Mouse (Mus musculus) brown adipose tissue, adult 24 weeks (tissue): ENCODE results near the gene Rad23a. TPM values are rescaled to one million over a fixed set of nuclear protein-coding genes. Genes with fewer than 3 reads are reported as not detected.
A peak's percentile ranks its signal among the peaks of the same experiment; 100 is the strongest.

Experiments used
- H3K27ac ChIP-seq: fragments of 200-500 bp; replicated peaks from 2 replicates; pipeline ENCODE4 v1.5.1; 2012; ENCODE audit warnings: low read depth, mild to moderate bottlenecking, low read length
- H3K4me1 ChIP-seq: fragments of 200-500 bp; 2 replicates; pipeline ENCODE4 v1.6.1; 2012; ENCODE audit warnings: low read length, mixed read lengths; ENCODE audit not compliant: control insufficient read depth, insufficient read depth, insufficient read length
- H3K4me3 ChIP-seq: fragments of 200-500 bp; 2 replicates; pipeline ENCODE4 v1.5.1; 2012; ENCODE audit warnings: low read depth, mild to moderate bottlenecking, low read length, moderate library complexity; ENCODE audit not compliant: insufficient read depth
- polyA plus RNA-seq: library from polyadenylated mRNA; stranded (reverse); fragments of >200 nt; gene quantifications from 2 replicates; pipeline ENCODE4 v1.2.4, GENCODE M21; 2012; ENCODE audit not compliant: missing spikeins, insufficient read depth, insufficient read length

The Rad23a gene
- polyA plus RNA-seq, 1 experiment: 79.3 TPM

- 0 out of 2 replicates have a peak, but pooled peaks cover 3% of the 10 kb centered on the region for H3K4me1 ChIP-seq
- H3K27ac ChIP-seq: no peak overlapping the region
- H3K4me3 ChIP-seq: peak overlapping the region; percentile 24; the same call in 1 of the 2 replicates
Measured at GRCm38 (mm10) chr8:84810896-84811295, 29.6 kb downstream of the Rad23a start.

DNA sequence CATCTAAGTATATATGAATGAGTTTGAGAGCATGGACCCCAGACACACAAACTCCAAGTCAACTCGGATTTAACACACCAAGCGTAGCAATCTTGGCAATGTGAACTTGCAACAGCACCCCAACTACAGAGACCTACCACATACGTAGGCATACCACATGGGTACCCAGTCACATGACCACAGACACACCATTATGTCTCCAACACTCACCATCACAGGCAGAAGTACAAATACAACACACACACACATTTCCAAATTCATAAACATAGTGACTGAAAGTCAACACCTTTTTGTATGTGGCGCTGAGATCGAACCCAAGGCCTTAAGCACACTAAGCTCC, 30.6 kb downstream of the Rad23a start:
- no peaks in the 10 kb centered on the region for H3K4me1 ChIP-seq
- no peak overlapping the region for H3K4me3 ChIP-seq
- no peak overlapping the region for H3K27ac ChIP-seq

- Histone ChIP-seq H3K4me1 (no peaks in the 10 kb centered on the region), H3K4me3 (no peak overlapping the region), H3K27ac (no peak overlapping the region)
Measured at GRCm38 (mm10) chr8:84809109-84809940, 31.1 kb downstream of the Rad23a start.

DNA sequence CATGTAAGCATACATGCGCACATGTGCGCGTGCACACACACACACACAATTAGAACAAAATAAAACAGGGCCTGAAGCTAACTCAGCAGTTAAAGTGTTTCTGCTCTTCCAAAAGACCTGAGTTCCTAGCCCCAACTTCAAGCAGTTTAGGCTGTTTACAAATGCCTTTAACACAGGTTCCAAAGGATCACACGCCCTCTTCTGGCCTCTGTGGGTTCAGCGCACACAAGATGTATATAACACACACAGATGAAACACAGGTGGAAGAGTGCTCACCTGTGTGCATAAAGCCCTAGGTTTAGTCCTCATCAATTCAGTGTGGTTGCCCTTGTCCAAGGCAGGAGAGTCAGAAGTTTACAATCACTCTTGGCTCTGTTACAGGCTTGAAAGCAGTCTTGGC, 34.4 kb downstream of the Rad23a start:
- no peak overlapping the region for H3K27ac ChIP-seq
- H3K4me3 ChIP-seq: no peak overlapping the region
- H3K4me1 ChIP-seq: no peaks in the 10 kb centered on the region

- Histone ChIP-seq H3K4me1 (peaks cover 16% of the 10 kb centered on the region), H3K4me3 (peak within 1 kb of the TSS; percentile 80), H3K27ac (peak within 1 kb of the TSS; percentile 54)
Measured at GRCm38 (mm10) chr8:84799999-84800831, 40.2 kb downstream of the Rad23a start, which contains the start of gene Nfix. Gene Nfix (minus strand): TSS chr8:84800344.

GRCm38 (mm10) chr8:84799136-84799931, 41.1 kb downstream of the Rad23a start:
- Histone ChIP-seq H3K27ac (peak overlapping the region; percentile 54), H3K4me3 (peak overlapping the region; percentile 80), H3K4me1 (peaks cover 22% of the 10 kb centered on the region)

DNA sequence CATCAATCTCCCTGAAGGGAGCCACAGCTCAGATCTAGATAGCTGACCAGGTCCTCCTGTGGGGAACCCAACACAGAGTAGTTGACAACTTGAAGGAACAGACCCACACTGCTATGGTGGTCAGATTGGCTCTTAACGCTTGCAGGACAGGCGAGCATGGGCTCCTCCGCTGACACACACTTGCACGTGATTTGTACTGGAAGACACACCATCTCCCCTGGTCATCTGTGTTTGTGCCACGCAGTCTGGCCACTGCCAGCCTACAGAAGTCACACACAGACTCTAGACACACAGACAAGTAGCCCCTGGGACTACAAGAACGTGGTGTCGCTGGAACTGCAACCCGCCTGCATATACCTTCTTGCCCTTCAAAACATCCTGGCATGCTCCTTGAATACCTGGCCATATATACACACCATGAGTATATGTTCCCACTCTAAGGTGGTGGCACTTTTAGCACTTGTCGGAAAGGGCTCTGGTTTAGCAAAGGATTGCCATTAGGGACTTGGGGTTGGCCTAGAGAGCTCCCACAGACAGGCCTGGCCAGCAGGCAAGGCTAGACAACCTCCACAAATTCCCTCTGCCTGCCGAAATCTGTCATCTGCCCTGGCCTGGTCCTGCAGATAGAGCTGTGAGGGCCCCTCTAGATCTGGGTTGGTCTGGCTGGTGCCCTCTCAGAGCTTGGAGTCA, 41.9 kb downstream of the Rad23a start:
- H3K27ac ChIP-seq: peak overlapping the region; percentile 40
- H3K4me1 ChIP-seq: peaks cover 26% of the 10 kb centered on the region
- peak overlapping the region; percentile 80 for H3K4me3 ChIP-seq

DNA sequence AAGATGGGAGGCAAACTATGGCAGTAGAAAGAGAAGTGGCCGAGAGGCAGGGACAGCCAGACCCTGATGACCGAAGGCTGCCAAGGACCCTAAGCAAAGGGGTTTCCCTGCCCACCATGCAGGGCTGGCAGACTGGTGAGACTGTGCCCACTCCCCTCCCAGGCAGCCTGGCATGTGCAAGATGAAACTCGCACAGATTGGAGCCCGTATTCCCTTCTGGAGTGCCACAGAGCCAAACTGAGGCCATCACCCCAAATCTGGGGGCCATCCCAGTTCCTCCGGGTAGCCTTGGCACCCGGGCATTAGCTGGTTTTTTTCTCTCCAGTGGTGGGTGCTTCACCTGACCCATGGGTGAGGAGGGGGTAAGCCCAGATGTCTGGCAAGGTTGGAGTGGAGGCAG, 42.5 kb downstream of the Rad23a start:
- Histone ChIP-seq H3K4me1 (peaks cover 31% of the 10 kb centered on the region), H3K4me3 (peak overlapping the region; percentile 80), H3K27ac (peak overlapping the region; percentile 40)

- no peak overlapping the region for H3K4me3 ChIP-seq
- H3K27ac ChIP-seq: peak overlapping the region; percentile 40; the same call in 1 of the 2 replicates
- H3K4me1 ChIP-seq: peaks cover 33% of the 10 kb centered on the region
Measured at GRCm38 (mm10) chr8:84797256-84797797, 43.1 kb downstream of the Rad23a start.

DNA sequence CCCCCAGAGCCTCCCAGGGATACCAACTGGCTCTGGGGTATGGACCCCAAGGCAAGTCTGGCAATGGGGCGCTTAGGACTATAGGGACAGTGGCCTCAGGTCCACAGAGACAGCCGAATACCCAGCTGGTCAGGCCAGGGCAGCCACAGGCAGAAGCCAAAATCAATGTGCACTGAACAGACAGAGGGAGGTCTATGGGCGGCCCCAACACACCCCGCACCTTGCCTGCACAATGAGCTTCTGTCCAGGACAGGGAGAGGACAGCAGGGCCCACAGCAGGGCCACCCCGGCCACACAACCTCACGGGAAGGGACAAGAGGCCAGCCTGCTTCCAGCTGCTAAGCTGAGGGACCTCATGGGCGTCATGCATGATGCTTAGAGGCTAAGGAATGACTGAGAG, 46.0 kb downstream of the Rad23a start:
- Histone ChIP-seq H3K4me1 (peaks cover 45% of the 10 kb centered on the region), H3K27ac (peak overlapping the region; percentile 19; the same call in 1 of the 2 replicates)

GRCm38 (mm10) chr8:84793791-84794485, 46.5 kb downstream of the Rad23a start:
- Histone ChIP-seq H3K4me3 (no peak overlapping the region; the same call in 1 of the 2 replicates), H3K4me1 (peaks cover 47% of the 10 kb centered on the region)

More for the DNA sequence above, 46.0 kb downstream of the Rad23a start:
- H3K4me3 ChIP-seq: peak overlapping the region; percentile 1; the same call in 1 of the 2 replicates

GRCm38 (mm10) chr8:84793134-84793533, 47.3 kb downstream of the Rad23a start:
- H3K27ac ChIP-seq: no peak overlapping the region
- no peak overlapping the region for H3K4me3 ChIP-seq
- H3K4me1 ChIP-seq: peaks cover 45% of the 10 kb centered on the region

More at GRCm38 (mm10) chr8:84793791-84794485, 46.5 kb downstream of the Rad23a start:
- no peak overlapping the region for H3K27ac ChIP-seq

DNA sequence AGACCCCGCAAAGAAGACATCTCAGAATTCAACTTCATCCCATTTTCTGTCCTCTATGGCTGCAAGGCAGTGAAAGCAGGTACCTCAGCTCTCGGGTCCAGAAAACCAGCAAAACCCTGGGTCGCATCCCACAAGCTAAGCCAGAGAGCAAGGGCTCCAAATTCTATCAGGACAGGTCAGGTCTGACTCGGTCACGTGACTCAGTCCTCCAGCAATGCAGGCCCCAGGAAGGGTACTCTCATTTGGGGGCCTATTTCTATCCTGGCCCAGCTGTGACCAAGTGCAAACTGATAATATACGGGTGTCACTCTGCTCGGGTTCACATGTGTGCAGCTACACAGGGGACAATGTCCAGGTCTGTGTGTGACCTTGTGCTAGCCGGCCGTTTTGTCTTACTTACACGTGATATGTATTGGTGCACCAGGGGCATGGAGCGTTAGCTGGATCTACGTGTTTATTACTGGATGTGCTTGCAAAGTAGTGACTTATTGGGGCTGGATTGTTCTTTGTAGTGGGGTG, 48.0 kb downstream of the Rad23a start:
- H3K27ac ChIP-seq: no peak overlapping the region
- no peak overlapping the region for H3K4me3 ChIP-seq
- peaks cover 46% of the 10 kb centered on the region for H3K4me1 ChIP-seq
